Mouse (Mus musculus): ENCODE results near the gene Tbc1d16. TPM values are rescaled to one million over a fixed set of nuclear protein-coding genes. Genes with fewer than 3 reads are reported as not detected.
A peak's percentile ranks its signal among the peaks of the same experiment; 100 is the strongest.
"Not testable (repeated sequence)": the region's sequence is repeated elsewhere in the genome, so short reads cannot be mapped to it uniquely, and the experiment has no call there.

Tbc1d16 gene
- 10 to 100 TPM; 14.3 to 18.5 TPM for total RNA-seq (2021)
- long read RNA-seq, experiment 1, partial matches to known transcripts, result 0 of 3 reads
- long read RNA-seq, experiment 1, other reads (novel, unspliced or antisense), result 3 of 3 reads
- long read RNA-seq, experiment 2, partial matches to known transcripts, result 0 of 5 reads
- long read RNA-seq, experiment 2, other reads (novel, unspliced or antisense), result 5 of 5 reads

GRCm38 (mm10) chr11:119228091-119228781 is at the start of gene Tbc1d16, which contains the start of gene Ccdc40:
Gene Tbc1d16 (minus strand): TSS chr11:119228499.
Gene Ccdc40 (plus strand): TSS chr11:119228572.
- intact Hi-C loops (cut with DNase I; ENCODE audit: low total_unique reads), result no loop called here
- DNase-seq, result peak; percentile 73

DNA sequence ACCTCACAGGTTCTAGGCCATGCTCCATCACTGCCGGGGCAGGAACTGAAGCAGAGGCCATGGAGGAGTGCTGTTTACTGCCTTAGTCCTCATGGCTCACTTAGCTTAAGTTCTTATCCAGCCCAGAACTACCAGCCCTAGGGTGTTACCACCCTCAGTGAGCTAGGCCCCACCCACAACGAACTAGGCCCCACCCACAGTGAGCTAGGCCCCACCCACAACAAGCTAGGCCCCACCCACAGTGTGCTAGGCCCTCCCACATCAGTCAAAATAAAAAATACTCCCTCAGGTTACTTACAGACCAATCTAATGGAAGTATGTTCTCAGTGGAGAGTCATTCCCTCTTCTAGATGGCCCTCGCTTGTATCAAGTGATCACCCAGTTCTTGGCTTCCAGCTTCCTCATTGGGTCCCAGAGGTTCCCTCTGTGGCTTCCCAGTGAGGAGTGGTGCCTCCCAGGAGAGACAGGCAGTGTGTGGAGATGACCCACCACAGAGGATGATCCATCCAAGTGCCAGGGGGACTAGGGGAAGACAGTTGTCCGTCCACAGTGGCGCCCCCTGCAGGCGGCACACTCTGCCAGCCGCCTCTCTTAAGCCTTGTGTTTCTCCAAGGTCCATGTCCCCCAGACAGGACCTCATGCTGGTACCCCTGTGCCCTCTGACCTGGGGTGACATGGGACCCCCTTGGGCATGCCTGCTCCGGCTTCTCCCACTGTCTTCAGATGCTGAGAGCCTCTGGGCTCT is 45.1 kb upstream of the Tbc1d16 start:
- no peak for DNase-seq
- intact Hi-C loops (cut with DNase I; ENCODE audit: low total_unique reads), result no loop called here

DNA sequence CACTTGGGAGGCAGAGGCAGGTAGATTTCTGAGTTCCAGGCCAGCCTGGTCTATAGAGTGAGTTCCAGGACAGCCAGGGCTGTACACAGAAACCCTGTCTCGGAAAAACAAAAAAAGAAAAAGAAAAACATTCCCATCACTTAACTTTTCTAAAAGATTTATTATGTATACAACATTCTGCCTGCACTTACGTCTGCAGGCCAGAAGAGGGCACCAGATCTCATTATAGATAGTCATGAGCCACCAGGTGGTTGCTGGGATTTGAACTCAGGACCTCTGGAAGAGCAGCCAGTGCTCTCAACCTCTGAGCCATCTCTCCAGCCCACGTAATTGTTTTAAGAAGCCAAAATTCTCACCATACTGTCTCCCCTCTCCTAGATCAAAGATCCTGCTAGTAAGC is 44.2 kb upstream of the Tbc1d16 start:
- intact Hi-C loops (cut with DNase I; ENCODE audit: low total_unique reads); DNase-seq: not testable (repeated sequence)

GRCm38 (mm10) chr11:119268557-119269195 is 40.4 kb upstream of the Tbc1d16 start:
- no peak for DNase-seq
- intact Hi-C loops (cut with DNase I; ENCODE audit: low total_unique reads), result no loop called here

- DNase-seq, result peak; percentile 94
- intact Hi-C loops (cut with DNase I; ENCODE audit: low total_unique reads), result no loop called here
Measured at GRCm38 (mm10) chr11:119267768-119268556, 39.7 kb upstream of the Tbc1d16 start, which contains the start of gene Gaa. Gene Gaa (plus strand): TSS chr11:119267887.

- no peak for DNase-seq
- intact Hi-C loops (cut with DNase I; ENCODE audit: low total_unique reads), result no loop called here
Measured at GRCm38 (mm10) chr11:119267241-119267674, 39.0 kb upstream of the Tbc1d16 start.

- no peak for DNase-seq
- intact Hi-C loops (cut with DNase I; ENCODE audit: low total_unique reads), result no loop called here
Measured at GRCm38 (mm10) chr11:119265811-119266210, 37.5 kb upstream of the Tbc1d16 start.

- intact Hi-C loops (cut with DNase I; ENCODE audit: low total_unique reads), result no loop called here
- no peak for DNase-seq
Measured at GRCm38 (mm10) chr11:119264413-119264812, 36.1 kb upstream of the Tbc1d16 start.

GRCm38 (mm10) chr11:119259977-119260376 is 31.7 kb upstream of the Tbc1d16 start:
- no peak for DNase-seq
- intact Hi-C loops (cut with DNase I; ENCODE audit: low total_unique reads), result no loop called here

GRCm38 (mm10) chr11:119258572-119259322 is 30.4 kb upstream of the Tbc1d16 start:
- intact Hi-C loops (cut with DNase I; ENCODE audit: low total_unique reads), result no loop called here
- peak; percentile 63 for DNase-seq

- DNase-seq, result no peak
- intact Hi-C loops (cut with DNase I; ENCODE audit: low total_unique reads), result no loop called here
Measured at GRCm38 (mm10) chr11:119258216-119258571, 29.9 kb upstream of the Tbc1d16 start.

- DNase-seq; intact Hi-C loops (cut with DNase I; ENCODE audit: low total_unique reads): not testable (repeated sequence)
Measured at GRCm38 (mm10) chr11:119256557-119256956, 28.3 kb upstream of the Tbc1d16 start.

- intact Hi-C loops (cut with DNase I; ENCODE audit: low total_unique reads), result no loop called here
- DNase-seq, result peak; percentile 48
Measured at GRCm38 (mm10) chr11:119252854-119253541, 24.7 kb upstream of the Tbc1d16 start.

- intact Hi-C loops (cut with DNase I; ENCODE audit: low total_unique reads), result no loop called here
- no peak for DNase-seq
Measured at GRCm38 (mm10) chr11:119250998-119251397, 22.7 kb upstream of the Tbc1d16 start.

DNA sequence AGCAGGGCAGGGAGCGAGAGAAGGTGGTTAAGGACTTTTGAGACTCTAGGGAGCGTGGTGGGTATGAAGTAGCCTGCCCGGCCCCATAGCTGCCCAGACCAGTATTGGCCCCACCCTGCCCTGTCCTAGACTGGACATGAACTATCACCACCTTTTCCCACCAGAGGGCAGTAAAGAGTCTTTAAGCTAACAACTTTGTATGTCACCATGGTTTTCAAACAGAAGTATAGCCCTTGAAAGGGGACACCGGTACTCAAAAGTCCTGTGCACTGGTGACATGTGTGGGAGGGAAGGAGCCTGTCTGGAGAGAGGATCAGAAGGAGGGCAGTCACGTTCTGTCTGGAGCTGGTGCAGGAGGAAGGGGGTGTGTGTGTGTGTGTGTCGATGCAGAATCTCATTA is 20.7 kb upstream of the Tbc1d16 start:
- intact Hi-C loops (cut with DNase I; ENCODE audit: low total_unique reads), result loop anchor here (5.0 kb wide), 1 partner anchor 42 kb away; no protein-coding TSS in a partner anchor
- peak; percentile 53 for DNase-seq

GRCm38 (mm10) chr11:119245543-119245942 is 17.2 kb upstream of the Tbc1d16 start:
- not testable (repeated sequence) for DNase-seq
- intact Hi-C loops (cut with DNase I; ENCODE audit: low total_unique reads), result loop anchor here (5.0 kb wide), 1 partner anchor 38 kb away; no protein-coding TSS in a partner anchor

GRCm38 (mm10) chr11:119239480-119239879 is 11.2 kb upstream of the Tbc1d16 start:
- DNase-seq, result no peak
- intact Hi-C loops (cut with DNase I; ENCODE audit: low total_unique reads), result no loop called here

DNA sequence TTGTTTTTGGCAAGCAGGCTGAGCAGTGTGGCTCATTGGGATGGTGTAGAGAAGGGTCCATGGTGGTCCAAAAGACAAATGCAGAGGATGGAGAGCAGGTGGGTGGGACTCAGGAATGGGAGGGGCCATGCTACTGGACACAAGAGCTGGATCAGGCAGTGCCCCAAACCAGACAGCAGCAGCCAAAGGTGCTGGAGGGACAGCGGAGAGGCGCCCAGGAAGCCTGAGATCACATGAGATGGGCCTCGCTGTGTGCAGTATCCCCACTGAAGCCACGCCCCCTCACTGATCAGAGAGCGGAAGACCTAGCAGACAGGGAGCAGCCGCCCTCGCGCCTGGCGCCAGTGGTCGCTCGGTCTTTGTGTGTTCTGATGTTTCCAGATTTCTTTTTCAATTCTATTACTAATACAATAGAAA is 10.0 kb upstream of the Tbc1d16 start:
- DNase-seq, result peak; percentile 48
- intact Hi-C loops (cut with DNase I; ENCODE audit: low total_unique reads), result no loop called here
